Mouse (Mus musculus): Measurements from ENCODE around the gene Fadd.

The Fadd gene

DNA sequence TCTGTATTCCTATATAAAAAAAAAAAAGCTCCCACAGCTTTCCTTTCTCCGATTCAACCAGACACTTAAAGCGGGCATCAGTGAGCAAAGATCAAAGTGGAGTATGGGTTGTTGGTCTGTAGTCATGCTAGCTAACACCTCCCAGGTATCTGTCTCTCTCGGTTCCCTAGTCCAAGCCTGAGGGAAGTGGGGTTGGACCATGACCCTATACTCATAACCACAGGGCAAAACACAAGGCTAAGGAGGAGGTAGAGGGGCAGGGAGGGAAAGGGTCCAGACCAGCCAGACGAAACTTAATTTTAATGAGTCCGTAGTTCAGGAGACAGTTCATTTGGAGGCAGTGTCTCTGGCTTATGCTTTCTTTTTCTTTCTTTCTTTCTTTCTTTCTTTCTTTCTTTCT is 10.0 kb downstream of the Fadd start:
- DNase-seq = no peak

DNA sequence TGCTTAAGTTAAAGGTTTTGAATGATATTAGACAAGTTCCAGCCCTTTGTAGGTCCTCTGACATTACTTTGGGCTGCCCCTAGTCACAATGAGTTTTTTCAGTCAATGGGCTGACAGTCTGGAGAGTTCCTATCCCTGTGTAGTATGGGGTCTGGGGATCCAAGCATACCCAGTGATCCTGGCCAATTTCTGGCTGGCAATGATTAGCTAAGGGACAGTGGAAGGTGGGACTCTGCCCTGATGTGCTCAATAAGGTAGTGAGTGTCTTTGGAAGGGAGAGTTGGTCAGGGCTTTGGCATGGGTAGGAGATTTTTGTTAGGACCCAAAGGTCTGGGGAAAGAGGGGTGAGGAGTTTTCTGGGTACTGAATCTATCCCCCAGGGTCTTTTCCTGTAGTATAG is 10.7 kb downstream of the Fadd start:
- no peak for DNase-seq

DNA sequence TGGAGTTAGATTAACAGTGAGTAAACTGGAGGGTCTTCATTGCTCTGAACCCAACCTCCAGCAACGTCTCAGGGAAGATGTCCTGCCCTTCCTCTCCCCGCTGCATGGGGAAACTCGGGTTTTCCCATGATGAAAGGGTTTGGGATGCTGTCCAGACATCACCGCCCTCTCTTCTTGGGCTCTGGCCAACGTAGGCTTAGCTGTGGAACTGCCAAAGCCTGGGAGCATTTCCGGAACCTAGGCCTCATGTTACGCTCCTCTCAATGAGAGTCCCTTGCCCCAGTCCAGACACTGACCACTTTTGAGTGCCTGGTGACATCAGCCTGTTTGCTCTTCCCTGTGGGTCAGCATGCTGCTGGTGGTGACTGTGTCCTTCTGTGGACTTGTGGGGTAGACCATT is 12.8 kb downstream of the Fadd start:
- DNase-seq = no peak

DNA sequence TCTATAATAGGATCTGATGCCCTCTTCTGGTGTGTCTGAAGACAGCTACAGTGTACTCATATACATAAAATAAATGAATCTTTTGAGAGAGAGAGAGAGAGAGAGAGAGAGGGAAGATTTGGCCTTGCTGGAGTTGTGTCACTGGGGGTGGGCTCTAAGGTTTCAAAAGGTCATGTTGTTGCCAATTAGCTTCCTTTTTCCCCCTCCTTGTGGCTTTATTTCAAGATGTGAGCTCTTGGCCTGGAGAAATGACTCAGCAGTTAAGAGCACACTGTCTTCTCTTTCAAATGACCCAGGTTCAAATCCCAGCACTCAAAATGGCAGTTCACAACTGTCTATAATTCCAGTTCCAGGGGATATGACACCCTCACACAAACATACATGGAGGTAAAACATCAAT is 14.2 kb downstream of the Fadd start:
- no peak for DNase-seq

DNA sequence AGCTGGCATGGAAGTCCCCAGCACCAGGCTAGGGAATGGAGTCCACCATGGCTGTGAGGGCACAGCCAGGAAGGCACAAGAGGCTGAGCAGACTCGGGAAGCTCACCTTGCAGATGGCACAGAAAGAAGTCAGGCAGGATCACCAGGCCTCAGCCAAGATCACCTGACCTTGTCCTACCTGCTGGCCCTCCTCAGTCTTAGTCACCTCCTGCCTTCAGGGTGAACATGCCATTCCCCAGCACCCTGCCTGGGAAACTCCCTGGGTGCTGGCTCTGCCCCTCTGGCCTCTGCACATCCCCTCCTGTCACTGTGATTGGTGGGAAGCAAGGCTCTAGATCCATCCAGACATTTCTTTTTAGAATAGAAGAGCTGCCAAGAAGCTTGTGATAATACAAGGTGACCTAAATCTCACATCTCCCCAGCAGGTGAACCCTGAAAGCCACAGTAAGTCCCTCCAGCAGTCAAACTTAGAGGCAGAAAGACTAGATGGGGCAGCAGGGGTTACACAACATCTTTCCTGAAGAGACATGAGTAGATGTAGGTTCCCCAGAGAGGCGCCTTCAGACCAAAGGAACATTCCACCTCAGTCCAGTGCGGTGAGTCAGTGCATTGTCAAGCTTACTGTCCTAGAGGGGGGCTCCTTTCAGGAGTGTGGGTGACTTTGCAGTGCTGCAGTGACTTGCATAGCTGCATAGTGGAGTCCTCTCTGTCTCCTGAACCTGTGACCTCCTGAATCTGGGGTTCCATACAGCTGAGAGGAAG is 15.2 kb downstream of the Fadd start:
- no peak for DNase-seq

DNA sequence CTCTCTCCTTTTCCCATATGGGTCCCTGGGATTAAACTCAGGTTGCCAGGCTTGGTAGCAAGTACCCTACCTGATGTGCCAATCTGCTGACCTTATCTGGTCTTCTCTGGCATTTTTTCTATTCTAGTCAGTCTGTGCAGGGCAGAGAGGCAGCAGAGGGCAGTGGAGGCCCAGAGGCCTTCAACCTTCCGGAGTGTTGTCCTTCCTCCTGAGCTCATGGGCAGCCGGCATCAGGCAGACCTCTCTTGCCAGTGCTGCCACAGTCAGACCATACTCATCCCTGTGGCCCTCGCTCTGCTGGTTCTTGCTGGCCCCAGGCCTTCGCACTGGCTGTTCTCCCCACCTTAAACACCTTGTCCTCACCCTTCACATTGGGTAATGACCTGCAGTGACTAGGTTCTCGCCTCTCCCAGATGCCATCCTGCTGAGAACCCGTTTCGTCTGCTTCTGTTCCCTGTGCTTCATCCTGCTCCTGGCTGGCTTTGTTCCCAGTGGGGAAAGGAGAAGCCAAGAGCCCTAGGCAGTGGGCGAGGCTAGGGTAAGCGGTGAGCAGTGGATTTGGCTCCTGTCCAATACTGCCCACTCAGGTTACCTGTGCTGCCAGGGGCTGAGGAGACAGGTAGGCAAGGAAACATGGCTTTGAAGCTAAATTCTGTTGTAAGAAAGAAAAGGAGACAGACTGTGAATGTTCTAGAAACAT is 18.7 kb downstream of the Fadd start:
- DNase-seq = peak; percentile 47

DNA sequence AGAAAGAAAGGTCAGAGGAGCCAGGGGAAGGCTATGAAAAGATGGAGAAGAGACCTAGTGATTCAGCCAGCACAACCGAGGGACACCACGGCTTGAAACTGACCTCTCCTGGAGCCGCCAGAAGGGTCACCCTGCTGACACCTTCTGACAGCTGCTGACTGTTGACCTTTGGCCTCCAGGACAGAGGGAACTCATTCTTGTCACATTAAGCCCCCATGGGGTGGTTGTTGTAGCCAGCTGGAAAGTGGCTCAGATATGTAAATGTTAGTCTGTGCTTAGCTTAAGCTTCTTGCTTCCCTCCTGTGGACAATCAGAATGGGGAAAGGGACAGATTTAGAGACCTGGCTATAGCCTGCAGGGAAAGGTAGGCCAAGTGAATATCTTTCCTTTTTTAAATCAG is 20.2 kb downstream of the Fadd start:
- no peak for DNase-seq

DNA sequence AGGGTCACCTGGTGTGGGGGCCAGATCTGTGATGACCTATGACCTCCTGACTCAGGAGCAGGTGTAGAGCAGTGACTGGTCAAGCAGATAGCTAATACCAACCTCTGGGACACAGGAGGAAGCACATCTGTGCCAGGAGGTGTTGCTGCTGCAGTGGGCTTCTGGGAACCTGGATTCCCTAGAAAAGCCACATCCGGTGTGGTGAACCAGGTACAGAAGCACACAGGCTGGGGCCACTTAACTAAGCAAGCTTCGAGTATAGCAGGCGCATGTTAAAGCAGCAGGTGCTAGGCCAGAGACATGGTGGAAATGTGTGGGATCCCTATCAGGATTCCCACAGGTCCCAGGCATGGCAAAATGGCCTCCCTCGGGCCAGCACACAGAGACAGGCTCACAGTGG is 21.7 kb downstream of the Fadd start:
- DNase-seq = no peak

DNA sequence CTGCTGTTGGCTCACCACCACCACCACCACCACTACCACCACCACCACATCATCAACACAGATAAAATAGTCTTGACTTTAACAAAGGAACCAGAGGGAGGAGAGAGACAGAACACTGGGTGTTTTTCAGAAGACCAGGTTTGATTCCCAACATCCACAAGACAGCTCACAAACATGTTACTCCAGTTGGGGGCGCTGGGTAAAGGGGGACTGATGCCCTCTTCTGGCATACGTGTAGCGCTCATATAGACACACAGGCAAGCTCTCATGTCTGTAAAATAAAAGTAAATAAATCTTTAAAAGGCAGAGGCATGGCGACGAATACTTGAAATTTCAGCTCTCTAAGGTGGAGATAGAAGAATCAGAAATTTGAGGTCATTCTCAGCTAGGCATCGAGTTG is 23.7 kb downstream of the Fadd start:
- DNase-seq = no peak

DNA sequence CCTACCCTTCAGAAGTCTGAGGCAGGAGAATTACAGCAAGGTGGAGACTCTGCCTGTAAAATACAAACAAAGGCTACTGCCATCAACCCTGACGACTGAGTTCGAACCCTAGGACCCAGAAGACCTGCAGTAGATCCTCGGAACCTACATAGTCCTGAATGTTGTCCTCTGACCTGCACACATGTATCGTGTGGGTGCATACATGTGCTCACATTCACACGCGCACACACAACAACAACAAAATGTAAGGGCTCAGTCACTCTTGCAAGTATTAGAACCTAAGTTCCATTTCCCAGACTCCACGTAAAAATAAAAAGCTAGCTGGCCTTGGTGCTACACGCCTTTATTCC is 28.2 kb downstream of the Fadd start:
- no peak for DNase-seq

DNA sequence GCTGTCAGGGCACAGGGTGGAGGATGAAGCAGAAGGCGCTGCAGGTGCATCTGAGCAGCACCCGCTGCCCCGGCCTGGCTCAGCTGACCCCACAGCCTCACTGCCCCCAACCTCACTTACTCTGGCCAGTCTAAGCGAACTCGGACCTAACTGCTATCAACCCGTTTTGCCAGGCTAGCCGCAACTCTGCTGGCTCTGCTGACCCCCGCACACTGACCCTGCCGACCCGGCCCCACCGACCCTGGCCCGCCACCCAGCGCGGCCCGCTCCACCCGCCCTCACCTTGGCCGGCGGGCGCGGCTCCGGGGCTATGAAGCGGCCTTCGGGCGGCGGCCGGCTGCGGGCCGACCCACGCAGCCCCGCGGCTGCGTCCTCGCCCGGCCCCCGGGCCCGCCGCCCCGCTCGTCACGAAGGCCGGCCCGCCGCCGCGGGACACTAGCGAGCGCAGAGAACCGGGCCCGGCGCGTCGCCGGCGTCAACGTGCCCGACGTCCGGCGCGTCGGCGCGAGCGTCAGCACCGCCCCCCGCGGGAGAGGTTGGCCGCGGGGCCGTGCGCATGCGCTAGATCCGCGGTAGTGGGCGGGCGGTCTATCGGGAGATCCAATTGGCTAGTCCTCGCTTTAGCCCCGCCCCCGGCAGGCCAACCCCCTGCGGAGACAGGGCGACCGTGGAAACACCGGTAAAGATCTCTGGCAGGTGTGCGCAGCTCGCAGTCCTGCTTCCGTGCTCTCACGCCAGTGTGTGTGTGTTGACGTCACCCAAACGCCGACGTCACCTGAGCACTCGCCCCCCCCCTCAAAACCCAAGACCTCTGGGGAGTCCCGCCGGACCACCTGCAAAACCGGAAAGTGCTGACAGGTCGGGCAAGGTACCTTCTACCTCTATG is 28.8 kb downstream of the Fadd start, which contains the start of gene Ppfia1:
Ppfia1 (minus strand) TSS at position 493 of the 886 bp plus-strand sequence.
- peak; percentile 99 for DNase-seq

DNA sequence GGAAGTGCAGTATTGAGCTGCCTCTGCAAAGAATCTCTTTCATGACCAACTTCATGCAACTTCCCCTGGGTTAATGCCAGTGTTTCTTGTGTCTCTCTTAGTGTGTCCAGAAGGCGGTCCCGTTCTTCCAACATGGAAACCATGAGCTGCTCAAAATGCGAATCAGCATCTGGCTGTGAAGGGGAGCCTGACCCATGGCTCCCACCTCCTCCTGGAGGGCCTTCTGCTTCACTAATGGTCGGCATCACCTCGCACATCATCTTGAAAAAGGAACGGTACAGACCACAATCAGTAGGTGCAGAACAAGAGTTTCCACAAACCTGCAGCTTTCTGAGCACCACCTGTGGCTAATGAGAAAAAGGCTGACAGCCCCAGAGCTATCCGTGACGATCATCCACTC is 30.0 kb downstream of the Fadd start:
- DNase-seq = no peak

DNA sequence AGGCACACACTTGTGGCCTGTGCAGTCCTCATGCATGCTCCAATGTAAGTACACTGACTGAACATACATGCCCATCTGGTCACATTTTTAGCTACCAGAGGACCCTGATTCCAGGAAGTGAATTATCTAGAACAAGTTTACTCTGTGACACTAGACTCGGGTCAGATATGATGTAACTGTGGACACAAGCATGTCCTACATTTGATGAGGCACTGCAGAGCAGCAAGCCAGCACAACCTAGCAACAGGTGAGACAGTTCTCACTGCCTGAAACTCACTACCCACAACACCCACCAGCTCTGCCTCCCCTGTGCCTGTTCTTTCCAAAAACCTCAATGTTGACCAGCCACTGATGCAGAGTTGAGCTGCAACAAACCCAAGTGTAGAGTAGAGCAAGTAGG is 31.5 kb downstream of the Fadd start:
- DNase-seq = peak; percentile 46

DNA sequence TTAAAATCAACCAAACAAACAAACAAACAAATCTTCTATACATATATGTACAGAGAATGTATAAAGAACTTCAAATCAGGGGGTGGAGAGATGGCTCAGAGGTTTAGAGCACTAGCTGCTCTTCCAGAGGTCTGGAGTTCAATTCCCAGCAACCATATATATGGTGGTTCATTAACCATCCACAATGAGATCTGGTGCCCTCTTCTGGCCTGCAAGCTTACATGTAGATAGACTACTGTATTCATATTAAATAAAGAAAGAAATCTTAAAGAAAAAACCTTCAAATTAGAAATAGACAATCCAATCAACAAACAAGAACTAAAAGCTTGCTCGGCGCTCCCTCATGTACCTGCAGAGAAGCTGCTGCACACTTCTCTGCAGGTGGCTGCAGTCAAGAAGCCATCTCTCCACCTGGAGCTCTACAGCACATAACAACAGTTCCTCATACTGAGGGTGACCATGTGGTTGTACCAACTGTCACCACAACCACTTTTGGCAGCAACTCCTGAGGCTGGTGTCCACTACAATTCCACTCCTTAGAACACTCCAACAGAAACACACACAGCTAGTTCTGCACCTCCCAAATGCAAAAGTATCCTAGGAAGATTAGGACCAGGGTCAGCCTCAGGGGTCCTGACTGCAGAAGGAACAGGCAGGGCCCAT is 32.2 kb downstream of the Fadd start:
- DNase-seq = peak; percentile 94

DNA sequence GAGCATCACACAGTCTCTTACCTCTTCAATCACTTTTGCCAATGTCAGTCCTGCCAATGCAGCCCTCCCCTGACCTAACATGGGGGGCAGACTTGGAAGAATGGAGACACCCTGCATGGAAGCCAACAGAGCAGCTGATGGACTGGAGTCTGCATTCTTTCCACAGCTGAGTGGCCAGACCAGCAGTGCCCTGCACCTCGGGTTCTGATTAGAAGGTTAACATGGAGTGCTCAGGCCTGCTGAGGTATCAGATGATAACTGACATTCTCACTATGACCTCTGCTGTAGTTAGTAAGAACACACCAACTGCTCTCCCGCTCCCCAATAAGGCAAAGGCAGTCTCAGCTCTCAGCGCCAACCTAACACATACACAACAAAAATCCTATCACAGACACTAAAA is 37.0 kb downstream of the Fadd start:
- no peak for DNase-seq

DNA sequence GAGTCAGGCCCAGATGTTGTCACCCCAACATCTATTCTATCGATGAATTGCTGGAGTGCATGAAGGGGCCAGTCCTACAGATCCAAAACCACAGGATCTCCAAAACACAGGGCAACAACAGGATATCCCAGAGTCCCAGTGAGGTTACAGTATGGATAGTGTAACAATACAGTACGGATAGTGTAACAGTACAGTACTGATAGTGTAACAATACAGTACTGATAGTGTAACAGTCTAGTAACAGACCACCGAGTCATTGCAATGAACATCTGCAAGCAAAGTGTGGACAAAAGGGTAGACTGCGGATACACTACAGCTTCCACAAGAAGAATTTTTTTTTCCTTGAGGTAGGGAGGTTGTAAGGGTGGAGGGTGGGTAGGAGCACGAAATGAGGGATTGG is 40.9 kb downstream of the Fadd start:
- DNase-seq = no peak

DNA sequence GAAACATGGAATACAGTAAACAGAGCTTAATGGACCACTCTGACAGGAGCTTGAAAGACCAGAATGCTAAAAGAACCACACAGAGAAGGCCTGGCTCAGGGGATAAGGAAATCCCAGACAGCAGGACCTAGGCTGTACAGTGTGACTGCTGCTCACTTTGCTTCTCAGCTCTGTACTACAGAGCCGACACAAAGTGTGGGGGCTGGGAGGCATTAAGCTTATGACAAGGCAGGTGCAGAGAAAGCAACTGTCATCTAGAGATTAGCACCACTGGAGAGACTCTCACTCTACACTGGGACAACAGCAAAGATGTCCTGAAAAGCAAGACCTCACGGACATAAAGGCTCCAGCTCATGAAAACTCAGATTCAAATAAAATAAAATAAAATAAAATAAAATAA is 43.1 kb downstream of the Fadd start:
- no peak for DNase-seq

DNA sequence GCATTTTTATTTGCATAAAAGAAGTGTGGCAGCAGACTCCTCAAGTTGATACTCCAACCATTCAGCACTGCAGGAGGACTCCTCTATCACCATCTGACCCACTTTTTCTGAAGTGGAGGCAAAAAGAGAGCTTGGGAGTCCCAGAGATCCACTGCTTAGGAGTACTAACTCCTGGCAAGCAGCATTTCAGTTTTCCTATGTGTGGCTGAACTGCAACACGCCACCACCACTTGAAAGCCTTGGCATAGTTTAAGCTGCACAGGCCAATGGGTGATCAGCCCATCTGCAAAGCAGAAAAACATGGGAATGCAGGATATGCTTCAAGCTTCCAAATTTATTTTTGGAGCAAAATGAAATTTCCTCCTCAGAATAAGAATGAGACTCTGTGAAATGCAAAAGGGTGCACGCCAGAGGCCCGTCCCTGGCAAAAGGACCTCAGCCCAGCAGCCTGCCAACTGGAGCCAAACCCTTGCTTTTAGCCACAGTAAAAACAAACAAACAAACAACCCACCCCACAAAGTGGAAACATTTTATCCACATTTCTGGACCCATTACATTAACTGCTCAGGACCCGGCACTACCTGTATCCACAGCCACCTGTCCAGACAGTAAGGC is 44.1 kb downstream of the Fadd start:
- DNase-seq = no peak

DNA sequence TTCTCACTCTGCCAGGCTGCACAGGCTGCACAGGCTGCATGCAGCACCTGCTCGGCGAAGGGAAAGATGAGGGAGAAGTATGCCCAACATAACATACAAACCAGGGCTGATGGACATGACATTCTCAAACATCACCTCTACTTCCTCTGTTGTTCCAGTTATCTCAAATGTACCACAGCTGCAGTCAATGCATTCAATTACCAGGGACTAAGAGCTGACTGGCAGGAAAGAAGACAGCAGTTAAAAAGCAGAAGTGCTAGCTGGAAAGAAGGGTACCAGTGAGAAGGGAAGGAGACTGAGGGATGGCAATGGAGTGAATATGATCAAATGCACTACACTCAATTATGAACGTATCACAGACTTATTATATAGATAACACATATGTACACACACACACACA is 45.9 kb downstream of the Fadd start:
- no peak for DNase-seq

DNA sequence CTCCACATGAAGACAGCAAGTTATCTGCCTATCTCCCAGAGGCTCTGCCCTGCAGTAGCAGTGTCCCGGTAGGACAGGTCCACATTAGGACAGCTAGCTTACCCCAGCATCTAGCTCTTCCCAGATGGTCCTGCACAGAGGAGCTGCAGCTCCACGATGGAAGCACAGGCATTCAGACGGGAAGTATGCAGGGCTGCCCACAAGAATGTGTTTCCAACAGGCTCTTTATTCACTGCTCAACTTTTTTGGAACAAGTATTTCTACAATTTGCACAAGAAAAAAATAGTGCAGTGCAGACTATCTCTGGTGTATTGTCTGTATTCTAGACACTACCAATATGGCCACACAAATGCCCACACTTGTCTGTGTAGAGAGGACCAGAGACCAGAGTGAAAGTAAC is 47.5 kb downstream of the Fadd start:
- DNase-seq = no peak

DNA sequence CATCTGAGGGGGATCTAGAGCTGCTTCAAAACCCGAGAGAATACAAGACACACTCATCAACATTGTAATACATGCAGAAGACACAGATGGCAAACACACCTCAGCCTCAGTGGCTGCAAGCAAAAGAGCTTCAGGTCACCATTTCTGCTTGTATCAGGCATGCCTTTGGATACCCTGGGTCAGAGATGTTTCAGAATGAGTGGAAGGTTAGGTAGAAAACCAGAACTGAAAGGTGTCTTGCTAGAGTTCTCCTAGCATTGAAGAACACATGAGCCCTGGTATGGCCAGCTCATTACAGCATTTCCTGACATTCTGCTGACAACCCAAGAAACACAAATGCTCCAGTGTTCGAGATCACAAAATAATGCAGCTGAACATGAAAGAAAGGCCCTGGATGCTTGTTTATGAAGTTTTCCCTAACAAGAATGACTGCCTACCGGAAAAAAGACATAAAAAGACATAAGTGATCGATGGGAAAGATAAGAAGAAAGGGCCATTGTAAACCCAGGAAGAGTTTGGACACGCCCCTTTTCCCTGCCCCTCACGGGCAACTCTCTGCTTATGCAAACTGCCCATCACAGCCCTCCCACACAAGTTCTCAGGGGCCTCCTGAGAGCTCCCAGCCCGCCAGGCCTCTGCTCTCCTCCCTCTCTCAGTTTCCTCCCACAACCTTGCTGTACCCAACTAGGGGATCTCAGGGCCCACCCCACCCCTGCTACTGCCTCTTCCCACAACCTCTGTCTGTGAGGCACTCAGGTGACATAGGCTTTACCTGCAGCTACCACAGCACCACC is 50.5 kb downstream of the Fadd start:
- no peak for DNase-seq

DNA sequence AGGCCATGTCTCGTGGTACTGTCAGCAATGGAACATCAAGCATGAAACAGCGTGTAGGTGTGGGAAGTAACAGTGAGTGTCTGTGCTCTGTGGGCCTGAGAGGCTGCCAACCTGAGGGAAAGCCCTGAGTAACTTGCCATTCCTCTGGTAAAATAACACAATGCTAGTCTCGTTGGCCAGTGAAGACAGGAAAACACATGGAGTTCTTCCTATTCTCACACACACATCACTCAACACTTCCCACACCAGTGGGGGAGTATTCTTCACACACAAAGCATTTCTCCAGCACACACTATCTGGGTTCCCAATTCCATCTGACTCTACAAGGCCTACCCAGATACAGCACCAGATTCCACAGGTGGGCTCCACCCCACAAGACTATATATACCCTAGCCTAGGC is 52.4 kb downstream of the Fadd start:
- no peak for DNase-seq
